Mouse (Mus musculus): ENCODE measurements around the gene Evx2. TPM values are rescaled to one million over a fixed set of nuclear protein-coding genes. Genes with fewer than 3 reads are reported as not detected.

The Evx2 gene
- polyA plus RNA-seq, 1 experiment from 2014 or later, result not detected

DNA sequence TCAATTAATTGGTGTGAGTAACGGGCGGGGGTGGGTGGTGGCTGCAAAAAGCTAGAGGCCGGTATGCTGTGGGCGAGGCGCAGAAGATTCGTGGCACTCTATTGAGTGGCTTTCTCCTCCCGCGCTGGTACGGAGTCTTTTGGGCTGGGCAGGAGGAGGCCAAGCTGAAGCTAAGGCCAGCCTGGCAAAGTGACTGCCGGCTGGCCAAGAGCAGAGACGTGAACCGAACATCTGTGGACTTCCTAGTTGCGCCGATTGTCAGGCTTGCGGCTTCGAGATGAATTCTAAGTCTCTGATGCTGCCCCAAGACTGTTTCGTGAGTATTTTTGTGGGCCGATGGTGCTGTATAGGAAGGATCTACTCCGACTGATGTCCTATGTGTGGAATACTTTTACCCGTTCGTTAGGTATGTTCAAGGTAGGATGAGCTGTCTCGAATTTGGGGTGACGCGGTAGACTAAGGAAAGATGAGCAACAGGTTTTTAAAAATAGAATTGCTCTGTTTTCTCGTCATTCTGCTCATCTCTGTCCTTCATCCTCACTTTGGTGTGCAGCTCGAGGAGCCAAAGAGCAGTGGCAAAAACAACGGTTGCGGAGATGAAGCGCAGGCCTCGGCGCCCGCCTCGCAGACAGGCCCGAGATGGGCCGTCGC, 8.0 kb upstream of the Evx2 start:
- H3K27me3 ChIP-seq (replicated peaks), result peaks cover 91% of the 10 kb centered on the region
- H3K27ac ChIP-seq, result no peak overlapping the region
- 2% methylated on average over 36 of the region's 36 CpGs for WGBS
- H3K4me3 ChIP-seq (replicated peaks), result peak overlapping the region; percentile 39; the same call in 1 of the 2 replicates
- no peak overlapping the region for H3K9ac ChIP-seq
- H3K9me3 ChIP-seq, result no peaks in the 10 kb centered on the region
- no peaks in the 10 kb centered on the region for H3K36me3 ChIP-seq
- peaks cover 10% of the 10 kb centered on the region for H3K4me1 ChIP-seq
- no peak for ATAC-seq (ENCODE audit: insufficient read depth, low FRiP score, low read depth)
- H3K4me2 ChIP-seq, result peak overlapping the region; percentile 76; the same call in 1 of the 2 replicates

- peaks cover 13% of the 10 kb centered on the region for H3K4me1 ChIP-seq
- no peak overlapping the region for H3K4me3 ChIP-seq (replicated peaks)
- no peaks in the 10 kb centered on the region for H3K9me3 ChIP-seq
- ATAC-seq (ENCODE audit: insufficient read depth, low FRiP score, low read depth), result no peak
- 4% methylated on average over 7 of the region's 7 CpGs for whole genome bisulfite sequencing
- no peak overlapping the region for H3K4me2 ChIP-seq
- H3K27ac ChIP-seq, result no peak overlapping the region
- H3K27me3 ChIP-seq (replicated peaks), result peaks cover 92% of the 10 kb centered on the region
- H3K9ac ChIP-seq, result no peak overlapping the region
- no peaks in the 10 kb centered on the region for H3K36me3 ChIP-seq
Observed at GRCm38 (mm10) chr2:74666411-74666810, 7.1 kb upstream of the Evx2 start.

GRCm38 (mm10) chr2:74663291-74663925, 4.1 kb upstream of the Evx2 start:
- Histone ChIP-seq H3K9ac (no peak overlapping the region), H3K27ac (no peak overlapping the region), H3K27me3 (replicated peaks) (peaks cover 89% of the 10 kb centered on the region), H3K4me2 (no peak overlapping the region), H3K4me3 (replicated peaks) (no peak overlapping the region), H3K4me1 (peaks cover 10% of the 10 kb centered on the region), H3K9me3 (no peaks in the 10 kb centered on the region), H3K36me3 (no peaks in the 10 kb centered on the region)
- WGBS, result 4% methylated on average over 18 of the region's 18 CpGs
- no peak for ATAC-seq (ENCODE audit: insufficient read depth, low FRiP score, low read depth)

DNA sequence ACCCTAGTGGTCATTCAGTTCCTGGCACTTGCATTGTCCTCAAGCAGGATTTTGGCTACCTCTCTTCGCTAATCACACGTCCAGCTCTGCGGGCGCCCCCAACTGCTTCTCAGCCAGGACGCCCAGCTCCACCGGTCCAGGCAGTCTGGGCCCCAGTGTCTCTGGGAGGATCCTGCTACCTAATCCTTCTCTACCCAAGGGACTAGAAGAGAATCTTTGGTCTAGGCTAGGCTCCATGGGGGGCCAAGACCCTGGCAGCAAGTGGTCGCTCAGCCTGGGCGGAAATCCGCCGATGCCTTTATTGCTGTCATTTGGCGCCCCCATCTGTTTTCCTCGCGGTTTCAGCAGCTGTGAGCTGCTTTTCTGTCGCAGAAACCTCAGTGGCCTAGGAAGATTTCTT, 2.3 kb upstream of the Evx2 start:
- no peak overlapping the region for H3K9ac ChIP-seq
- peaks cover 86% of the 10 kb centered on the region for H3K27me3 ChIP-seq (replicated peaks)
- H3K27ac ChIP-seq, result no peak overlapping the region
- H3K4me2 ChIP-seq, result peak overlapping the region; percentile 41; the same call in 1 of the 2 replicates
- 1% methylated on average over 14 of the region's 14 CpGs for WGBS
- H3K4me1 ChIP-seq, result peaks cover 2% of the 10 kb centered on the region; the same call in 1 of the 2 replicates
- no peaks in the 10 kb centered on the region for H3K9me3 ChIP-seq
- peak overlapping the region; percentile 22; the same call in 1 of the 2 replicates for H3K4me3 ChIP-seq (replicated peaks)
- H3K36me3 ChIP-seq, result no peaks in the 10 kb centered on the region
- ATAC-seq (ENCODE audit: insufficient read depth, low FRiP score, low read depth), result no peak

DNA sequence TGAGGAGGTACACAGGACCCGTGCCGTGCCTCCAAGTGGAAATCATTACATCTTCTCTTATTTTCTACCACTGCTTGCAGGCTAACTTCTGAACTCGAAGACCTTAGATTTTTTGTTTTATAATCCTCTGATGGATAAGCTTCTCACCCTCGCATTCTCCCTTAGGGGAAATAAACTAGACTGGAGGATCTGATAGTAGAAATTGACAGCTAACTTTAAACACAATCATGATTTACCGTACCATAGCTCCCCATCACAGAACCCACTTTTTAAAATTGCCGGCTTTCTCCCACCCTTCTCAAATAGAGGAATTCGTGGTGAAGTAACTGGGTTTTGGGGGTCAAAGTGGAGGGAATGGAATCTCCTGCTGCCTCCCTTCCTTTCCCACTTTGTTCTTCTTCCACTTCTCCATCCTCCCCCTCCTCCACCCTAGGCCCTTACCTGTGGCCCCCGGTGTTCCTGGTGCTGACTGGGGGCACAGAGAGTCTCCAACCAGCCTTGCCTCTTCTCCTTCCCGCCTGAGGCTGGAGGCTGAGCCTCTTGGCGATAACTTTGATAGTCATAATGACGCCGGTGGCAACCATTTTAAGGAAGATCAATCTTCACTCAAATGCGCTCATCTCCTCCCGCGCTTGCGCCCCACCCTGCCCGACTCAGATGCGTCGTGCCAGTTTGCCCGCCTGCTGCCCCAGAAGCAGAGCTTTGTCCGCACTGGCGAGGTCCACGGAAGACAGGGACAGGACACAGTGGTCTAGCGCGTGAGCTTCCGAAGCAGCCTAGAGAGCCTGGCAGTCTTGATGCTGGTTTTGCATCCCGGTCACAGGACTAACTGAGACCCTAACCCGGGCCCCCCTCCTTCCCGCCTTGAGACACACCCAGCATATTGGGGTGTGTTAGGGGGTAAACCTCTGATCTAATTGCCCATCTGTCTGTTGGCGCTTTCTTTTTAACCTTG, 1.3 kb upstream of the Evx2 start:
- H3K4me3 ChIP-seq (replicated peaks), result no peak overlapping the region
- ATAC-seq (ENCODE audit: insufficient read depth, low FRiP score, low read depth), result no peak
- no peak overlapping the region for H3K9ac ChIP-seq
- WGBS, result 2% methylated on average over 30 of the region's 30 CpGs
- H3K4me2 ChIP-seq, result no peak overlapping the region
- H3K27me3 ChIP-seq (replicated peaks), result peaks cover 86% of the 10 kb centered on the region
- H3K9me3 ChIP-seq, result no peaks in the 10 kb centered on the region
- H3K36me3 ChIP-seq, result no peaks in the 10 kb centered on the region
- H3K27ac ChIP-seq, result no peak overlapping the region
- peaks cover 7% of the 10 kb centered on the region for H3K4me1 ChIP-seq

GRCm38 (mm10) chr2:74658667-74659371, 538 bp downstream of the Evx2 start:
- H3K4me3 ChIP-seq (replicated peaks), result no peak overlapping the region
- no peak overlapping the region for H3K9ac ChIP-seq
- ATAC-seq (ENCODE audit: insufficient read depth, low FRiP score, low read depth), result no peak
- H3K27me3 ChIP-seq (replicated peaks), result peaks cover 88% of the 10 kb centered on the region
- no peaks in the 10 kb centered on the region for H3K36me3 ChIP-seq
- H3K9me3 ChIP-seq, result no peaks in the 10 kb centered on the region
- no peak overlapping the region for H3K4me2 ChIP-seq
- 2% methylated on average over 47 of the region's 47 CpGs for WGBS
- no peak overlapping the region for H3K27ac ChIP-seq
- peaks cover 12% of the 10 kb centered on the region for H3K4me1 ChIP-seq

DNA sequence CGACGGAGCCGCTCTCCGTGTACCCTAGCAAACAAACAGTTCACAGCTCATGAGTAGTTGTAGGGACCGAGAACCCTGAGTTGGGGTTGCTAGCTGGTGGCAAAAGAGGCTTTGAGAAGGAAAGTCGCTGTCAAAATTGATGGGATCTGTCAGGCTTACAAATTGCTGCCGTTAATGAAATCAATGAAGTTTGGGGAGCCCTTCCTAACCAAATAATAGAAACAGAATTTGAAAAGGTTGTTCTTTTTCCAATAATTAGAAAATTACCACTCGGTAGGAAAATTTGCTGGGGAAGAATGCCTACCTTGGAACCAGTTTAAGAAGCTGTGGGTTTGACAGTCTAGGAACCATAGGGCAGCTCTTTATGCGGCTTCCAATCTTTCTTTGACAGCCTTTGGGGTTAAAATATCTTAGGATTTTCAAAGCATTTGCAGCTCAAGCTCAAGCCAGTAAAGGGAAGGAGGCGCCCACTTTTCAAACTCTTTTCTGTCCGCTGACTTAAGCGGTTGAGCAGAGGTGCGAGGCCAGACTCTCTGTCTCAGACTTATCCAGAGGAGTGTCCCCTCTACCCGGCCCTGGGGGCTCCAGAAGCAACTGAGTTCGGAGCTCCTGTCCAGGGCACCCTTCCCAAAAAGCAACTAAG, 1.2 kb downstream of the Evx2 start:
- Histone ChIP-seq H3K9me3 (no peaks in the 10 kb centered on the region), H3K27ac (no peak overlapping the region), H3K4me2 (no peak overlapping the region), H3K9ac (no peak overlapping the region), H3K27me3 (replicated peaks) (peaks cover 84% of the 10 kb centered on the region), H3K4me3 (replicated peaks) (no peak overlapping the region), H3K36me3 (no peaks in the 10 kb centered on the region), H3K4me1 (peaks cover 12% of the 10 kb centered on the region)
- 2% methylated on average over 15 of the region's 15 CpGs for WGBS
- ATAC-seq (ENCODE audit: insufficient read depth, low FRiP score, low read depth), result no peak

DNA sequence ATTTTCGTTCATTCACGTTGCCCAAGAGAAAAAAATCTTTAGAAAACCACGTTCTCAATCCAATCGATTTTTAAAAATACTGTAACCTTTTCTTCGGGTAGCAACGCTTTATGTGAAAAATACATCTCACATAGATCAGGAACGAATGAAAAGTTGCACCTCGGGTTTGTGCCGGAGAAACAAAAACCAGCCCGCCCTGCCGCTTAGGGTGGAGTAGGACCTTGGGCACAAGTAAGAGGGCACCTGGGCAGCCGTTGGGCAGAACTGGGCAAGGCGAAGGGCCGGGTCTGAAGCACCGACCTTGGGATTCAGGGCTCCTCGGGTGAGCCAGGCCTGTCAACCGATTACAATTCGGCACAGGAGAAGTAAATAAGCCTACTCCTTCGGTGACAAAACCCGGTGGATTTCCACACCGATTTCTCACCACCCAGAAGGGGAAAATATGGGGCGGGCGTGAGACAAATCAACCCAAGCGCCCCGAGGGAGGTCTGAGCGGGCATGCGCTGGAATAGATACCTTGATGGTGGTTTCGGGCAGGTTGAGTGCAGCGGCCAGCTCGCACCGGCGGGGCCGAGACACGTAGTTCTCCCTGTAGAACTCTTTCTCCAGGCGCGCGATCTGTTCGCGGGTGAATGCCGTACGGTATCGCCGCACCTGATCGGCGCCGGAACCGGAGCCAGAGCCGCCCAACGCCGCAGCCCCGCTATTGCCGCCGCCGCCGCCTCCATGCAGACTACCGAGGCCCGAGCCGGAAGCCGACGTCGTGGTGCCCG, 1.9 kb downstream of the Evx2 start:
- no peak for ATAC-seq (ENCODE audit: insufficient read depth, low FRiP score, low read depth)
- 3% methylated on average over 62 of the region's 62 CpGs for WGBS

DNA sequence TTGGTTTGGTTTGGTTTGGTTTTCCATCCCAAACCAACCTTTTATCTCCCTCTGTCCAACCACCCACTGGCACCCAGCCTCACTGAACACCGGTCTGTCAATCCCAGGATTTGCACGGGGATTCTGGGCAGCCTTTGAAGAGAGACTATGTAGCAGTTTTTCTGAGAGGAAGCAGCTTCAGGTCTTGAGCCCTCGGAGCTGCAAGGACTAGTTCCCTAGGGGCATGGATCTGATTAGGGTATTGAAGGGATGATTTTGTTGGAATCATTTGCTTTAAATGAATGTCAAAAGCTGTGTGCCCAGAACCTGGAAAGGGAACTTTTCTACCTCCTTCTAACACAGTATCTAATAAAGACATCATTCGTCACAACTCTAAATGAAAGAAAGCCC, 2.7 kb downstream of the Evx2 start:
- no peak for ATAC-seq (ENCODE audit: insufficient read depth, low FRiP score, low read depth)
- Histone ChIP-seq H3K4me3 (replicated peaks) (no peak overlapping the region), H3K27me3 (replicated peaks) (peaks cover 79% of the 10 kb centered on the region), H3K27ac (no peak overlapping the region), H3K4me2 (no peak overlapping the region), H3K9ac (no peak overlapping the region), H3K9me3 (no peaks in the 10 kb centered on the region), H3K36me3 (no peaks in the 10 kb centered on the region), H3K4me1 (peaks cover 10% of the 10 kb centered on the region)
- 6% methylated on average over 4 of the region's 4 CpGs for WGBS

More for the DNA sequence above, 1.9 kb downstream of the Evx2 start:
- no peaks in the 10 kb centered on the region for H3K9me3 ChIP-seq
- no peak overlapping the region for H3K4me2 ChIP-seq
- H3K27ac ChIP-seq, result no peak overlapping the region
- H3K9ac ChIP-seq, result no peak overlapping the region
- peaks cover 79% of the 10 kb centered on the region for H3K27me3 ChIP-seq (replicated peaks)
- no peak overlapping the region for H3K4me3 ChIP-seq (replicated peaks)
- no peaks in the 10 kb centered on the region for H3K36me3 ChIP-seq
- peaks cover 12% of the 10 kb centered on the region for H3K4me1 ChIP-seq

GRCm38 (mm10) chr2:74655821-74656631, 3.3 kb downstream of the Evx2 start:
- no peak overlapping the region for H3K27ac ChIP-seq
- H3K4me3 ChIP-seq (replicated peaks), result peak overlapping the region; percentile 32
- peaks cover 9% of the 10 kb centered on the region for H3K4me1 ChIP-seq
- no peak for ATAC-seq (ENCODE audit: insufficient read depth, low FRiP score, low read depth)
- peak overlapping the region; percentile 58 for H3K4me2 ChIP-seq
- H3K27me3 ChIP-seq (replicated peaks), result peaks cover 78% of the 10 kb centered on the region
- no peaks in the 10 kb centered on the region for H3K36me3 ChIP-seq
- H3K9ac ChIP-seq, result no peak overlapping the region
- under 1% methylated on average over 51 of the region's 69 CpGs for WGBS
- no peaks in the 10 kb centered on the region for H3K9me3 ChIP-seq
